Mouse (Mus musculus) midbrain, postnatal 0 days (tissue): ENCODE measurements around the gene Nub1. TPM values are rescaled to one million over a fixed set of nuclear protein-coding genes. Genes with fewer than 3 reads are reported as not detected.
A peak's percentile ranks its signal among the peaks of the same experiment; 100 is the strongest.

Experiments used
- ATAC-seq: fragments of 200-750 bp; cut with Nextera tagmentation; 2 replicates; pipeline ENCODE4 v1.8.0; 2017; ENCODE audit warnings: moderate number of reproducible peaks, mild to moderate bottlenecking, moderate TSS enrichment, moderate library complexity; ENCODE audit not compliant: low FRiP score
- DNase-seq: peaks from one replicate; pipeline ENCODE4 v3.0.0-alpha.2; 2015; ENCODE audit warnings: low spot score
- H3K27ac ChIP-seq: fragments of 300-500 bp; sonication (generic); 2 replicates; pipeline ENCODE4 v1.5.1; 2014; ENCODE audit warnings: low read depth, mild to moderate bottlenecking, low read length, mixed read lengths
- H3K27me3 ChIP-seq: fragments of 300-500 bp; sonication (generic); 2 replicates; pipeline ENCODE4 v1.6.1; 2014; ENCODE audit warnings: low read length, control low read depth, mixed read lengths; ENCODE audit not compliant: insufficient read depth
- H3K36me3 ChIP-seq: fragments of 300-500 bp; sonication (generic); 2 replicates; pipeline ENCODE4 v1.6.1; 2014; ENCODE audit warnings: low read length, control low read depth, mixed read lengths; ENCODE audit not compliant: insufficient read depth
- H3K4me1 ChIP-seq: fragments of 300-500 bp; sonication (generic); 2 replicates; pipeline ENCODE4 v1.6.1; 2014; ENCODE audit warnings: mild to moderate bottlenecking, control low read depth, antibody characterized with exemption, low read length, mixed read lengths; ENCODE audit not compliant: insufficient read depth
- H3K4me2 ChIP-seq: fragments of 300-500 bp; sonication (generic); 2 replicates; pipeline ENCODE4 v1.6.1; 2014; ENCODE audit warnings: low read depth, mild to moderate bottlenecking, low read length, mixed read lengths; ENCODE audit not compliant: poor library complexity, severe bottlenecking
- H3K4me3 ChIP-seq: fragments of 300-500 bp; sonication (generic); 2 replicates; pipeline ENCODE4 v1.5.1; 2014; ENCODE audit warnings: low read depth, mild to moderate bottlenecking, low read length, moderate library complexity
- H3K9ac ChIP-seq: fragments of 300-500 bp; sonication (generic); replicated peaks from 2 replicates; pipeline ENCODE4 v1.6.1; 2014; ENCODE audit warnings: mild to moderate bottlenecking, low read length, moderate library complexity, mixed read lengths; ENCODE audit not compliant: poor library complexity, severe bottlenecking
- H3K9me3 ChIP-seq: fragments of 300-500 bp; sonication (generic); 2 replicates; pipeline ENCODE4 v1.6.1; 2016; ENCODE audit warnings: low read length, control low read depth
- CTCF ChIP-seq: IDR thresholded peaks from 2 replicates; pipeline ENCODE4 v1.5.1; 2016; ENCODE audit warnings: antibody characterized with exemption, mild to moderate bottlenecking
- WGBS: fragments of 180-500 bp; shearing (Covaris S2); extraction: QIAGEN DNeasy Blood & Tissue Kit; methylation state at CpG from one replicate; pipeline ENCODE4 v1.1.7; 2014; 5-methylcytosine and 5-hydroxymethylcytosine counted together
- polyA plus RNA-seq: library from polyadenylated mRNA; unstranded; fragments of >200 nt; fragmentation: Nextera tagmentation; extraction: Ambion mirVana; gene quantifications from 2 replicates; pipeline ENCODE4 v1.2.1, GENCODE M21; 2015
- total RNA-seq: library from RNA; depleted of rRNA; stranded (reverse); fragments of >200 nt; gene quantifications from 2 replicates; pipeline ENCODE4 v1.2.3, GENCODE M21; 2014; rRNA removed

Nub1 gene
- 44.9 and 45.3 TPM in 2 replicates for total RNA-seq
- polyA plus RNA-seq = 45.1 and 45.9 TPM in 2 replicates

DNA sequence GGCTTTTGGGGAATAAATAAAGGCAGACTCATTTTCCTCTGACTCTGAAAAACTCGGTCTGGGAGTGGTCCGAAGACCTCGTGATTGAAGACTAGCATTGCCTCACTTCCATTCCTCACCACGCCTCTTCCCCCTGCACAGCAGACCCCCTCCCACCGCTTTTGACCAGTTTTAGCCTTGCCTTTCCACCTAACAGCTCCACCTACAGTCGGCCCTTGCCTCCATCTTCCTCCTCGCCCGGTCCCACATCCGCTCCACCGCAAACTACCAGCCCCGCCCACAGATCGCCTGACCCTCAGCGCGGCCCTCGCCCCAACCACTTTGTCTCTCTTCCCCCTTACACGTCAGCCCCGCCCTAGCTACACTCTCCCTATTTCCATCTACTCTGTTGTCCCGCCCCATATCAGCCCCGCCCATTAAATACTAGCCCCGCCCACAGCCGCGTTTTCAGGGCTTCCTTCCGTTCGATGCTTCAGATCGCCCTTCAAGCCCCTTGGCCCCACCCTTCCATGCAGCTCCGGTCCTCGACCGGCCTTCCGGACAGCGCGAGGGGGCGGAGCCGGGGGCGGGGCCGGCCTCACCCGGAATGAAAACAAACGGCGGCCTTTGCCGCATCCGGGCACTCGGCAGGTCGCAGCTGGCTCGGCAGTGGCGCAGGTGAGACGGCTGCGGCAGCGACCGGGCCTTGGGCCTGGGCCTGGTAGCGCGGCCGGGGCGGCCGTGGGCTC lies at the start of gene Nub1:
Nub1 (plus strand) TSS at position 167 of the 728 bp plus-strand sequence.
- 1% methylated on average over 49 of the region's 53 CpGs for WGBS
- no peaks in the 10 kb centered on the region for H3K27me3 ChIP-seq

GRCm38 (mm10) chr5:24636987-24637386 lies 48.3 kb upstream of the Nub1 start:
- H3K4me1 ChIP-seq = peaks cover 11% of the 10 kb centered on the region
- no peak overlapping the region for H3K4me2 ChIP-seq
- H3K27me3 ChIP-seq = no peaks in the 10 kb centered on the region
- DNase-seq = peak; percentile 39
- ATAC-seq = peak; percentile 32; the same call in 1 of the 2 replicates
- H3K9me3 ChIP-seq = no peaks in the 10 kb centered on the region
- H3K4me3 ChIP-seq = no peak overlapping the region
- 78% methylated on average over 4 of the region's 4 CpGs for WGBS
- TF ChIP-seq CTCF = peak; percentile 63
- no peaks in the 10 kb centered on the region for H3K36me3 ChIP-seq
- no peak overlapping the region for H3K9ac ChIP-seq
- no peak overlapping the region for H3K27ac ChIP-seq

More for the DNA sequence above, at the start of gene Nub1:
- Histone ChIP-seq H3K27ac (peak within 1 kb of the TSS; percentile 89), H3K9ac (peak within 1 kb of the TSS; percentile 77), H3K4me2 (peak within 1 kb of the TSS; percentile 53), H3K9me3 (no peaks in the 10 kb centered on the region), H3K36me3 (peaks cover 8% of the 10 kb centered on the region; the same call in 1 of the 2 replicates), H3K4me3 (peak within 1 kb of the TSS; percentile 69), H3K4me1 (no peaks in the 10 kb centered on the region)
- DNase-seq = peak; percentile 99
- TF ChIP-seq CTCF = peak; percentile 77
- peak; percentile 97 for ATAC-seq

- no peak for TF ChIP-seq CTCF
- 66% methylated on average over 6 of the region's 6 CpGs for WGBS
- H3K4me2 ChIP-seq = no peak overlapping the region
- ATAC-seq (no peak), DNase-seq (no peak)
- H3K36me3 ChIP-seq = no peaks in the 10 kb centered on the region
- no peak overlapping the region for H3K27ac ChIP-seq
- no peaks in the 10 kb centered on the region for H3K27me3 ChIP-seq
- peaks cover 11% of the 10 kb centered on the region for H3K4me1 ChIP-seq
- no peaks in the 10 kb centered on the region for H3K9me3 ChIP-seq
- H3K4me3 ChIP-seq = no peak overlapping the region
- no peak overlapping the region for H3K9ac ChIP-seq
Measured at GRCm38 (mm10) chr5:24638131-24638530, 47.2 kb upstream of the Nub1 start.

DNA sequence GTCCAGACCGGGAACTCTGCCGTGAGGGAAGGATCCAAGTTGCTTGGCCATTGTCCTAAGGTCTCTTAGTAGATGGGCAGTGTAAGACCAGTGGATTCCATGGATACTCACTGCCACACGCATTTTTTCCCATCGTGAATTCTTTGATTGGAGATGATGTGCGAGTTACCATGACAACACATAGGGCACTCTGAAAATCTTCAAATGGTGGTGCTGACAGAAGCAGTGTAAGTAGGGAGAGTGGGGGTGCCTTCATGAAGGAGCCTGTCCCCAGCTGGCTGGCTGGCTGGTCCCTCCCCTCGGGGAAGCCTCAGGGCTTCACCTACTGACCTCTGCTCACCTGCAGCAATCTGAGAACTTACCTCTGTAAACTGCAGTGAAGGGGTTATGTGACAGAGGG lies 46.3 kb upstream of the Nub1 start:
- no peaks in the 10 kb centered on the region for H3K27me3 ChIP-seq
- no peak overlapping the region; the same call in 1 of the 2 replicates for H3K9ac ChIP-seq
- TF ChIP-seq CTCF = no peak
- peak; percentile 62 for ATAC-seq
- no peaks in the 10 kb centered on the region for H3K36me3 ChIP-seq
- H3K4me3 ChIP-seq = no peak overlapping the region
- H3K27ac ChIP-seq = peak overlapping the region; percentile 47
- WGBS = 53% methylated on average over 6 of the region's 6 CpGs
- H3K9me3 ChIP-seq = no peaks in the 10 kb centered on the region
- H3K4me1 ChIP-seq = peaks cover 11% of the 10 kb centered on the region
- no peak overlapping the region for H3K4me2 ChIP-seq
- peak; percentile 60 for DNase-seq

- Histone ChIP-seq H3K9me3 (no peaks in the 10 kb centered on the region), H3K9ac (no peak overlapping the region), H3K36me3 (no peaks in the 10 kb centered on the region), H3K27me3 (no peaks in the 10 kb centered on the region), H3K4me3 (no peak overlapping the region), H3K27ac (no peak overlapping the region), H3K4me1 (no peaks in the 10 kb centered on the region), H3K4me2 (no peak overlapping the region)
- ATAC-seq (no peak), DNase-seq (no peak)
- 86% methylated on average over 1 of the region's 1 CpGs for WGBS
- TF ChIP-seq CTCF = no peak
Measured at GRCm38 (mm10) chr5:24645454-24645853, 39.9 kb upstream of the Nub1 start.

- no peak overlapping the region for H3K4me3 ChIP-seq
- no peaks in the 10 kb centered on the region for H3K9me3 ChIP-seq
- peaks cover 4% of the 10 kb centered on the region; the same call in 1 of the 2 replicates for H3K4me1 ChIP-seq
- ATAC-seq (no peak), DNase-seq (no peak)
- H3K4me2 ChIP-seq = no peak overlapping the region
- H3K27me3 ChIP-seq = no peaks in the 10 kb centered on the region
- 66% methylated on average over 4 of the region's 4 CpGs for WGBS
- H3K9ac ChIP-seq = no peak overlapping the region
- no peak overlapping the region for H3K27ac ChIP-seq
- H3K36me3 ChIP-seq = no peaks in the 10 kb centered on the region
- TF ChIP-seq CTCF = no peak
Measured at GRCm38 (mm10) chr5:24649231-24649630, 36.1 kb upstream of the Nub1 start.
